Mouse (Mus musculus): ENCODE data around the gene Tmem138.

The Tmem138 gene

GRCm38 (mm10) chr19:10576690-10577561 is at the start of gene Tmem138, which contains the start of gene Cyb561a3:
Gene Tmem138 (minus strand): TSS chr19:10577362.
Gene Cyb561a3 (plus strand): TSS chr19:10577172.
- peak; percentile 94 to 95 for DNase-seq

- no peak for DNase-seq
Measured at GRCm38 (mm10) chr19:10608573-10609240, 31.5 kb upstream of the Tmem138 start.

- DNase-seq: peak in 1 of 2 experiments; percentile 31
Measured at GRCm38 (mm10) chr19:10605901-10606622, 28.9 kb upstream of the Tmem138 start.

- peak; percentile 99 to 100 for DNase-seq
Measured at GRCm38 (mm10) chr19:10605293-10605900, 28.2 kb upstream of the Tmem138 start, which contains the start of the genes Ddb1 and Tkfc. Gene Ddb1 (plus strand): TSS chr19:10605327. Gene Tkfc (minus strand): TSS chr19:10605654.

- no peak for DNase-seq
Measured at GRCm38 (mm10) chr19:10604534-10604933, 27.4 kb upstream of the Tmem138 start.

- DNase-seq: peak; percentile 78 to 86
Measured at GRCm38 (mm10) chr19:10603660-10604523, 26.7 kb upstream of the Tmem138 start.

- DNase-seq: peak; percentile 92 to 96
Measured at GRCm38 (mm10) chr19:10602787-10603186, 25.6 kb upstream of the Tmem138 start.

GRCm38 (mm10) chr19:10602247-10602769 is 25.1 kb upstream of the Tmem138 start:
- no peak for DNase-seq

- no peak for DNase-seq
Measured at GRCm38 (mm10) chr19:10599648-10600047, 22.5 kb upstream of the Tmem138 start.

GRCm38 (mm10) chr19:10598188-10598587 is 21.0 kb upstream of the Tmem138 start:
- peak in 1 of 2 experiments; percentile 53 for DNase-seq

- DNase-seq: no peak
Measured at GRCm38 (mm10) chr19:10591659-10592377, 14.7 kb upstream of the Tmem138 start.

- DNase-seq: no peak
Measured at GRCm38 (mm10) chr19:10590301-10590700, 13.1 kb upstream of the Tmem138 start.

- DNase-seq: no peak
Measured at GRCm38 (mm10) chr19:10589127-10589857, 12.1 kb upstream of the Tmem138 start.

- DNase-seq: no peak
Measured at GRCm38 (mm10) chr19:10587231-10587630, 10.1 kb upstream of the Tmem138 start.

- no peak for DNase-seq
Measured at GRCm38 (mm10) chr19:10585112-10585511, 8.0 kb upstream of the Tmem138 start.

GRCm38 (mm10) chr19:10583550-10584146 is 6.5 kb upstream of the Tmem138 start:
- DNase-seq: no peak

- DNase-seq: no peak
Measured at GRCm38 (mm10) chr19:10581984-10582383, 4.8 kb upstream of the Tmem138 start.

- DNase-seq: no peak
Measured at GRCm38 (mm10) chr19:10580761-10581160, 3.6 kb upstream of the Tmem138 start.

GRCm38 (mm10) chr19:10580102-10580501 is 2.9 kb upstream of the Tmem138 start:
- no peak for DNase-seq

All from kidney, postnatal 36 days (tissue).